Mouse (Mus musculus): ENCODE measurements around the gene Lrrfip1.

- TF ChIP-seq CTCF (IDR thresholded peaks at IDR 0.05; ENCODE audit: borderline replicate concordance, extremely low read depth, insufficient read depth, insufficient read length) (no peak), POLR2A (IDR thresholded peaks at IDR 0.05; ENCODE audit: borderline replicate concordance, extremely low read depth, insufficient read depth, insufficient read length, poor library complexity, severe bottlenecking) (no peak)
Observed at GRCm38 (mm10) chr1:91176871-91177270, 178.3 kb downstream of the Lrrfip1 start.

All from brain, embryonic 14.5 days (tissue).